Mouse (Mus musculus) ES-Bruce4 (cell line): Measurements from ENCODE around the gene Rxra. TPM values are rescaled to one million over a fixed set of nuclear protein-coding genes. Genes with fewer than 3 reads are reported as not detected.

Source experiments
- H3K27ac ChIP-seq: 2 replicates; pipeline ENCODE4 v1.5.1; 2012; ENCODE audit warnings: low read length, inconsistent platforms; ENCODE audit not compliant: insufficient read depth
- H3K27me3 ChIP-seq: 2 replicates; pipeline ENCODE4 v1.6.1; 2012; ENCODE audit warnings: mild to moderate bottlenecking, low read length, inconsistent platforms; ENCODE audit not compliant: control insufficient read depth, poor library complexity, insufficient read depth, severe bottlenecking
- H3K36me3 ChIP-seq: 2 replicates; pipeline ENCODE4 v1.6.1; 2012; ENCODE audit warnings: inconsistent platforms, mild to moderate bottlenecking, low read length, moderate library complexity; ENCODE audit not compliant: control insufficient read depth, poor library complexity, insufficient read depth, severe bottlenecking
- H3K4me1 ChIP-seq: one replicate; pipeline ENCODE4 v1.8.1; 2011; ENCODE audit warnings: low read length; ENCODE audit not compliant: control insufficient read depth, insufficient read depth
- H3K4me3 ChIP-seq: 2 replicates; pipeline ENCODE4 v1.5.1; 2011; ENCODE audit warnings: low read depth, mild to moderate bottlenecking, low read length
- H3K9ac ChIP-seq: 2 replicates; pipeline ENCODE4 v1.6.1; 2012; ENCODE audit warnings: low read depth, mild to moderate bottlenecking, inconsistent platforms; ENCODE audit not compliant: poor library complexity, severe bottlenecking
- H3K9me3 ChIP-seq: replicated peaks from 2 replicates; pipeline ENCODE4 v1.6.1; 2012; ENCODE audit warnings: mild to moderate bottlenecking, low read length, inconsistent platforms; ENCODE audit not compliant: control insufficient read depth, poor library complexity, insufficient read depth, severe bottlenecking
- CTCF ChIP-seq: IDR thresholded peaks from one replicate; pipeline ENCODE4 v1.8.1; 2011; ENCODE audit warnings: low read depth, low read length
- EP300 ChIP-seq: IDR thresholded peaks from 2 replicates; pipeline ENCODE4 v1.6.1; 2011; ENCODE audit warnings: low read depth, low read length; ENCODE audit not compliant: insufficient read depth
- POLR2A ChIP-seq: IDR thresholded peaks from one replicate; pipeline ENCODE4 v1.8.1; 2011; ENCODE audit warnings: low read length; ENCODE audit not compliant: insufficient read depth
- polyA plus RNA-seq: library from polyadenylated mRNA; stranded (reverse); fragments of >200 nt; gene quantifications from 2 replicates; pipeline ENCODE4 v1.2.4, GENCODE M21; 2011; ENCODE audit warnings: low read depth; ENCODE audit not compliant: missing spikeins, insufficient read depth, insufficient read length

Gene Rxra
- polyA plus RNA-seq, 1 experiment, result 10.0 TPM

DNA sequence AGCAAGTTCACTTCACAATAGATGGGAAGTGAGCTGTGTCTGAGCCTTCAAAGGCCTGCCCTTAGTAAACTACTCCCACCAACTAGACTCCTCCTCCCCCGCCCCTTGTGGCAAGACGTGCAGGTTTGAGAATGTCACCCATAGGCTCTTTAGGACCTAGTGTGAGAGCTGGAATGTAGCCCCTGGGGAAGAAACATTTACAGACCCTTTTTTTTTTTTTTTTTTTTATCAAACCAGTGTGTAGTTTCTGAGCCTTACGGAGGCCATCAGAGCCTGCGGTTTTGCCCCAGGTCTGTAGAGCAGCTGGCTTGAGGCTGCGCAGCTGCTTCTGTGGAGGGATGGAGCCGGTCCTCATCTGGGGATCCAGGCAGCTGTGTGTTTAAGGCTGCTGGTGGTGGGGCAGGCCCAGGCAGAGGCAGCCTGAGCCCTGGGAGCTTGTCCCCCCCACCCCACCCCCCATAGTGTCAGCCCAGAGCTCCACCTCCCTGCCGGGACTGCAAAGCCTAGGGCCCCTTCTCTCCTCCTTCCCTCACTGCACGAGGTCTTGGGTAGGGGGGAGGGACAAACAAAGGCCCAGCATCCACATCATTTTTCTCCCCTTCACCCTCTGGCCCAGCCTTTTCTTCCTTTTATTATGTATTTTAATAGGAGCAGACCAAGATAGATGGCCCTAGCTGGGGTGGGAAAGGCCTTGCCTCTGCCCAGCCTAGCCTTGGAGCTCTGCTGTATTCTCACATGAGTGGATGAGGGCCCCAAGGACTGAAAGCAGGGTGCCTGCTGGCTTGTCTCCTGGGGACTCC is 26.2 kb upstream of the Rxra start:
- H3K9me3 ChIP-seq, result no peaks in the 10 kb centered on the region
- TF ChIP-seq POLR2A (no peak), EP300 (no peak)
- no peak overlapping the region for H3K27ac ChIP-seq
- H3K4me1 ChIP-seq, result peaks cover 3% of the 10 kb centered on the region
- H3K36me3 ChIP-seq, result no peaks in the 10 kb centered on the region
- no peaks in the 10 kb centered on the region for H3K27me3 ChIP-seq
- H3K4me3 ChIP-seq, result no peak overlapping the region
- no peak overlapping the region for H3K9ac ChIP-seq

DNA sequence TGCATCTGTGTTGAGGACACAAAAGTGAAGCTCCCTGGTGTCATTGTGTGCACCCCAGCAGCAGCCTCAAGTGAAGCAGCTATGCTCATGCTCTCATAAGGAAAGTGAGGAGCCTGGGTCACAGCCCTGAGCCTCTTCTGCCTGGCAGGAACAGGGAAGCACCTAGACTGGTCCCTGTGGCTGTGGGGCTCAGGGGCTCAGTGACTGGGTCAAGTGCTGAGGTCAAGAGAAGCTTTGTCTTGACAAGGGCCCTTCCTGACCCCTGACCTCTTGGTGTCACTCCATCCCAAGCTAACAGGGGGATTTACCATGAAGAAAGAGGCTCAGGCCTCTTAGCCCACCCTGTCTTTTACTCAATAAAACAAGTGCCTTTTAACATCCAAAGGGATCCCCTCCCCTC is 25.2 kb upstream of the Rxra start:
- TF ChIP-seq CTCF (no peak), EP300 (no peak), POLR2A (no peak)
- no peak overlapping the region for H3K9ac ChIP-seq
- H3K9me3 ChIP-seq, result no peaks in the 10 kb centered on the region
- no peaks in the 10 kb centered on the region for H3K4me1 ChIP-seq
- H3K4me3 ChIP-seq, result no peak overlapping the region
- no peak overlapping the region for H3K27ac ChIP-seq
- no peaks in the 10 kb centered on the region for H3K36me3 ChIP-seq
- no peaks in the 10 kb centered on the region for H3K27me3 ChIP-seq

DNA sequence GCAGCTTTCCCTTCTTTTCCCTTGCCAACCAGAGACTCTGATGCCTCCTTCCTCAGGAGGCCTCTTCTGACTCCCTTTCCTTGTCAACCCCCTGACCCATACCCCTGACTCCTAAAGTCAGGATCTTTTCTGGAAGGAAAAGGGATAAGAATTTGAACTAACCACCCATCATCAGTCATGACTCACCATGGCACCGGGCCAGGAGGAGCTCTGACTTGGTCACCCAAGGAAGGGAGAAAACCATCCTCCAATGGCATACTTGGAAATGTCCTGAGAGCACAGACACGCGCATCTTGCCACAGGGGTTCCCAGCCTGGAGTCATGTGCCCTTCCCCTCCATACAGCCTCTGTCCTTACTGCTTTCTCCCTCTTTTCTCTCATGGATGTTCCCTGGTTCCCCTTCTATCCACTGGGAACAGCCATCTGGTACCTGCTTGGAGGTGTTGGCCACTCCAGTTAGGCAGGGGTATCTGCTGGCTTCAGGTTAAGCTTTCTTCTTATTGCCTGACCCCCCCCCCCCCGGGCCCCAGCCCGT is 22.7 kb upstream of the Rxra start:
- H3K9ac ChIP-seq, result no peak overlapping the region
- no peaks in the 10 kb centered on the region for H3K36me3 ChIP-seq
- H3K4me1 ChIP-seq, result no peaks in the 10 kb centered on the region
- no peaks in the 10 kb centered on the region for H3K27me3 ChIP-seq
- no peak for TF ChIP-seq EP300
- no peak for TF ChIP-seq CTCF
- no peaks in the 10 kb centered on the region for H3K9me3 ChIP-seq
- H3K4me3 ChIP-seq, result no peak overlapping the region
- no peak overlapping the region for H3K27ac ChIP-seq

DNA sequence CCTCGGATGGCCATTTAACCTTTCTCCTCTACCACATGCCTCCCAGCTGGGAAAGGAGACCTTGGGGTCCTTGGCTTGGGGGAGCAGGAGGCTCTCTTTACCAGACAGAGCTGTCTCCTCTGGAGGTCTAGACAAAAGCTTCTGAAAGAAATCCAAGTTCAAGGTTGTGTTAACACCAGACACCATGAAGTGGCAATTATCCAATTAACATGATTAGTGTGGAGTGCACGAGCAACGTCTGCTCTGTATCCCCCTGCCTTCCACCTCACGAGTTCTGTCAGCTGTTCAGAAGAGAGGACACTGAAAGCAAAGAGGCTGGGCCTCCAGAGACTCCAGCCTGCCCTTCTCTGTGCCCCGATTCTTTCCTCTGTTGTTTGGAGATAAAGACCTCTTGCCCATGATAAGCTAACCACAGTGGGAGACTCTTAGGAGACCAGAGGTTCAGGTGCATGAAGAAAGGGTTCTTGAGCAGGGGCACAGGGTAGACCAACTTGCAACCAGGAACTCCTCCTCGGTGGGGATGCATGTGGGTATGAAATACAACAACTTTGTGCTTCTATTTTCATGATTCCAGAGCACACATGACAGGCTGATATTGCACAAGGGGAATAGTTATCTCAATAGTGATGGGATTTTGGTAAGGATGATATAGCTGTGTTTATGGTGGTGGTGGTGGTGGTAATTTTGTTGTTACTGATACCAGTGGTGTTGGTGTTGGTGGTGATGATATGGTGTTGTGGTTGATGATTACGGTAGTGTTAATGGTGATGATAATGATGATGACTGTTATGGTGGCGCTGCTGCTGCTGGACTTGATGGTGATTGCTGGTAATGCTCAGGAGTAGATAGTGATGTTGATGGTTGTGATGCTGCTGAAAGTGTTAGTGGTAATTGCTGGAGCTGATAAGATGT is 21.7 kb upstream of the Rxra start:
- Histone ChIP-seq H3K36me3 (no peaks in the 10 kb centered on the region), H3K27ac (no peak overlapping the region), H3K9me3 (no peaks in the 10 kb centered on the region), H3K9ac (no peak overlapping the region), H3K4me1 (no peaks in the 10 kb centered on the region), H3K27me3 (no peaks in the 10 kb centered on the region), H3K4me3 (no peak overlapping the region)
- TF ChIP-seq EP300 (no peak), CTCF (no peak)

DNA sequence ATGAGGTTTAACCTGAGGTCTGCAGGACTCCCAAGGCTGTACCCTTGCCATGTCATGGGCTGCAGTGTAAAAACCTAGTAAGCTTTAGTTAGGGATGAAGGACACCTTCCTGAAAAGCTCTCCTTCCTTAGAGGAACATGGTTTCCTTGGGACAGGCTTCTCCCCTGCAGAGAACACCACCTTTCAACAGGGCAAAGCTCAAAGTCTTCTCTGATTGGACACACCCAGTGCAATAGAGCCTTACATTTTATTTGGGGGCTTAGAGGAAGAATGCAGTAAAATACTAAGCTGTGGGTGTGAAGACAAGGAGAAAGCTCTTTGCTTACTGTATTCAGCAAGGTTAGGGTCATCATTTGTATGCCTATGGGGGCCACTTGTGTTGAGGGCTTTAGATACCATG is 19.7 kb upstream of the Rxra start:
- no peak for TF ChIP-seq POLR2A
- no peak for TF ChIP-seq EP300
- no peak for TF ChIP-seq CTCF
- Histone ChIP-seq H3K27me3 (no peaks in the 10 kb centered on the region), H3K9ac (no peak overlapping the region), H3K36me3 (no peaks in the 10 kb centered on the region), H3K27ac (no peak overlapping the region), H3K4me1 (no peaks in the 10 kb centered on the region), H3K4me3 (no peak overlapping the region), H3K9me3 (no peaks in the 10 kb centered on the region)

DNA sequence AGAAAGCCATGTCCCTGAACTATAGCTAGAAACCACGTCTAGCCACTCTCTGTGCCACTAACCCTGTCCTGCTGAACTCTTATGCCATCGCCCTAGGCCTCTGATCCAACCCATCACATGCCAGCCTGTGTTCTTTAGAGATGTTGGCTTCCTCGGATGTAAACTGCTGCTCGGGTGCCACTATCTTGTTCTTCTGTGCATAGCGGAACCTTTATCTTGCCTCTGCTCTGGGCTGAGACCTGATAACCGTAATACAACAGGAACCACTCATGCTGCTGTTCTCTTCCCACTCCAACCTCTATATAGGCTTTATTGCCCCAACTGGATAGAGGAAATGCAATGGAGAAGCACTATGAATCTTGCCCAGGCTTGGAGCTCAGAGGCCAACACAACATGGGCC is 11.0 kb upstream of the Rxra start:
- H3K9me3 ChIP-seq, result no peaks in the 10 kb centered on the region
- no peaks in the 10 kb centered on the region for H3K4me1 ChIP-seq
- H3K27me3 ChIP-seq, result no peaks in the 10 kb centered on the region
- no peaks in the 10 kb centered on the region for H3K36me3 ChIP-seq
- H3K4me3 ChIP-seq, result no peak overlapping the region
- TF ChIP-seq POLR2A (no peak), EP300 (no peak), CTCF (no peak)
- H3K9ac ChIP-seq, result no peak overlapping the region
- no peak overlapping the region for H3K27ac ChIP-seq
